Mouse (Mus musculus) gastrocnemius, adult 8-10 months (tissue): ENCODE results near the gene Trpm4. TPM values are rescaled to one million over a fixed set of nuclear protein-coding genes. Genes with fewer than 3 reads are reported as not detected.
"Not testable (repeated sequence)": the region's sequence is repeated elsewhere in the genome, so short reads cannot be mapped to it uniquely, and the experiment has no call there.

Experiments used
- DNase-seq, 2 experiments: peaks; one replicate each; pipeline ENCODE4 v3.0.0; 2022; ENCODE audit warnings: low spot score in 2 of 2
- total RNA-seq, 4 experiments: library from RNA; stranded (reverse); gene quantifications; 2 replicates each; pipeline ENCODE4 v1.2.4; 2022

Trpm4 gene
- 10 to 100 TPM; 30.7 to 35.6 (median 32.0) TPM for total RNA-seq

GRCm38 (mm10) chr7:45333431-45333982 lies at the start of gene Trpm4:
TSS of gene Trpm4 (minus strand) at chr7:45333780.
- DNase-seq: peak; percentile 77 to 83

GRCm38 (mm10) chr7:45376057-45376456 lies 42.5 kb upstream of the Trpm4 start:
- DNase-seq: no peak

- no peak for DNase-seq
Observed at GRCm38 (mm10) chr7:45374620-45375019, 41.0 kb upstream of the Trpm4 start.

GRCm38 (mm10) chr7:45372371-45372770 lies 38.8 kb upstream of the Trpm4 start:
- DNase-seq: no peak

- peak; percentile 73 to 80 for DNase-seq
Observed at GRCm38 (mm10) chr7:45370475-45371311, 37.1 kb upstream of the Trpm4 start, which contains the start of gene Lin7b. TSS of gene Lin7b (minus strand) at chr7:45370583.

GRCm38 (mm10) chr7:45369836-45370474 lies 36.4 kb upstream of the Trpm4 start:
- no peak for DNase-seq

- no peak for DNase-seq
Observed at GRCm38 (mm10) chr7:45369022-45369745, 35.6 kb upstream of the Trpm4 start.

- no peak for DNase-seq
Observed at GRCm38 (mm10) chr7:45368178-45368577, 34.6 kb upstream of the Trpm4 start.

- peak; percentile 94 for DNase-seq
Observed at GRCm38 (mm10) chr7:45367020-45367880, 33.7 kb upstream of the Trpm4 start.

GRCm38 (mm10) chr7:45366652-45367019 lies 33.1 kb upstream of the Trpm4 start, which contains the start of gene Ppfia3:
TSS of gene Ppfia3 (minus strand) at chr7:45367019.
- no peak for DNase-seq

GRCm38 (mm10) chr7:45365742-45366651 lies 32.4 kb upstream of the Trpm4 start:
- DNase-seq: no peak

- DNase-seq: no peak
Observed at GRCm38 (mm10) chr7:45363983-45364382, 30.4 kb upstream of the Trpm4 start.

- DNase-seq: no peak
Observed at GRCm38 (mm10) chr7:45362801-45363200, 29.2 kb upstream of the Trpm4 start.

GRCm38 (mm10) chr7:45361243-45361804 lies 27.7 kb upstream of the Trpm4 start:
- peak in 1 of 2 experiments; percentile 50 for DNase-seq

- no peak for DNase-seq
Observed at GRCm38 (mm10) chr7:45360404-45361125, 27.0 kb upstream of the Trpm4 start.

- DNase-seq: not testable (repeated sequence)
Observed at GRCm38 (mm10) chr7:45359081-45359480, 25.5 kb upstream of the Trpm4 start.

- no peak for DNase-seq
Observed at GRCm38 (mm10) chr7:45356087-45356486, 22.5 kb upstream of the Trpm4 start.

- DNase-seq: no peak
Observed at GRCm38 (mm10) chr7:45355318-45356020, 21.9 kb upstream of the Trpm4 start.
